27 mouse cellular contexts compared by ENCODE assay signal in the genomic region with DNA sequence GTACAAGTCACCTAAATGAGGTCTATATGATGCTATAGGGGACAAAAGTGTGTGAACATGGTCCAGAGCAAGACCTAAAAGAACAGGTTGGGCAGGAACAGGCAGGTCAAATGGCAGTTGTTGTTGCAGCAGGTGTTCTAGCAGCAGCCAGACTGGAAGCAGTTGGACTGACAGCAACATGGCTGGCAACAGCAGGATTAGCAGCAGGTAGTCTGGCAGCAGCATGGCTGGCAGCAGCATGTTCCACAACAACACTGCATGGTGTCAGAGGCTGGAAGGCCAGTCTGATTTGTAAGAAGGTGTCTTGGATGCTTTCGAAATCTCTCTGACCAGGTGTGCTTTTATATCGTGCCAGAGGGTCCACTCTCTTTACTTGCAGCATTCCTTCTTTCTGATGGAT. TPM values are rescaled to one million over a fixed set of nuclear protein-coding genes. Genes with fewer than 3 reads are reported as not detected.
"Had no signal": no experiment of that assay in that cellular context is flagged by ENCODE, and none has a peak within 500 bp of the region (broad histone marks: within the 10 kb centered on the region; RNA-seq: fewer than 3 reads in every experiment).

No protein-coding gene starts in this region.

- H3K9me3 ChIP-seq: midbrain, embryonic 10.5 days; midbrain, embryonic 12.5 days; neural tube, embryonic 13.5 days; neural tube, embryonic 15.5 days had no signal

- H3K27me3 ChIP-seq: midbrain, embryonic 12.5 days; neural tube, embryonic 13.5 days; neural tube, embryonic 15.5 days had no signal

- ATAC-seq: midbrain, embryonic 16.5 days had no signal

- H3K4me1 ChIP-seq: midbrain, embryonic 10.5 days; midbrain, embryonic 12.5 days; neural tube, embryonic 13.5 days; neural tube, embryonic 15.5 days had no signal

- H3K36me3 ChIP-seq: midbrain, embryonic 10.5 days; midbrain, embryonic 12.5 days; neural tube, embryonic 13.5 days; neural tube, embryonic 15.5 days had no signal

- DNase-seq: lung, adult 18-20 months; lung, embryonic 14.5 days; lung, postnatal 10 days; lung, postnatal 4 days; midbrain, embryonic 14.5 days; retina, postnatal 1 day; right cerebral cortex, adult 18-20 months; right cerebral cortex, postnatal 25 days; right cerebral cortex, postnatal 4 days; spleen, adult 18-20 months; thymus, adult 18-20 months; thymus, postnatal 14 days; thymus, postnatal 36 days had no signal

- H3K9ac ChIP-seq: lung, embryonic 14.5 days; midbrain, embryonic 12.5 days; neural tube, embryonic 13.5 days; neural tube, embryonic 15.5 days had no signal

- H3K4me2 ChIP-seq: lung, embryonic 14.5 days; midbrain, embryonic 12.5 days; neural tube, embryonic 13.5 days; neural tube, embryonic 15.5 days had no signal

- H3K27ac ChIP-seq: midbrain, embryonic 10.5 days; midbrain, embryonic 12.5 days; neural tube, embryonic 13.5 days; neural tube, embryonic 15.5 days had no signal

- H3K4me3 ChIP-seq: midbrain, embryonic 10.5 days; midbrain, embryonic 12.5 days; myocyte; neural tube, embryonic 13.5 days; neural tube, embryonic 15.5 days had no signal

RNA-seq across cellular contexts. Expression of a gene that starts 7.1 kb away (rescaled TPM):
- total RNA-seq: megakaryocyte-erythroid progenitor cell, adult 5-6 weeks had no signal
- polyA plus RNA-seq: liver, embryonic 16.5 days; lung, embryonic 14.5 days; lung, embryonic 16.5 days; midbrain, embryonic 10.5 days; midbrain, embryonic 12.5 days; midbrain, embryonic 14.5 days; midbrain, embryonic 16.5 days; myocyte; neural tube, embryonic 11.5 days; neural tube, embryonic 13.5 days; neural tube, embryonic 15.5 days; small intestine, adult 2 months; stomach, embryonic 14.5 days; stomach, embryonic 16.5 days; thymus, postnatal 0 days had no signal

RNA-seq across cellular contexts. Expression of a gene that starts 17.7 kb away (rescaled TPM):
- total RNA-seq: megakaryocyte-erythroid progenitor cell, adult 5-6 weeks had no signal
- polyA plus RNA-seq: liver, embryonic 16.5 days; lung, embryonic 14.5 days; lung, embryonic 16.5 days; midbrain, embryonic 10.5 days; midbrain, embryonic 12.5 days; midbrain, embryonic 14.5 days; midbrain, embryonic 16.5 days; myocyte; neural tube, embryonic 11.5 days; neural tube, embryonic 13.5 days; neural tube, embryonic 15.5 days; small intestine, adult 2 months; stomach, embryonic 14.5 days; stomach, embryonic 16.5 days; thymus, postnatal 0 days had no signal

RNA-seq across cellular contexts. Expression of a gene that starts 24.7 kb away (rescaled TPM):
- total RNA-seq: megakaryocyte-erythroid progenitor cell, adult 5-6 weeks had no signal
- polyA plus RNA-seq: liver, embryonic 16.5 days; lung, embryonic 14.5 days; lung, embryonic 16.5 days; midbrain, embryonic 10.5 days; midbrain, embryonic 12.5 days; midbrain, embryonic 14.5 days; midbrain, embryonic 16.5 days; myocyte; neural tube, embryonic 11.5 days; neural tube, embryonic 13.5 days; neural tube, embryonic 15.5 days; small intestine, adult 2 months; stomach, embryonic 14.5 days; stomach, embryonic 16.5 days; thymus, postnatal 0 days had no signal

RNA-seq across cellular contexts. Expression of a gene that starts 33.4 kb away (rescaled TPM):
- total RNA-seq: megakaryocyte-erythroid progenitor cell, adult 5-6 weeks had no signal
- polyA plus RNA-seq: liver, embryonic 16.5 days; lung, embryonic 14.5 days; lung, embryonic 16.5 days; midbrain, embryonic 10.5 days; midbrain, embryonic 12.5 days; midbrain, embryonic 14.5 days; midbrain, embryonic 16.5 days; myocyte; neural tube, embryonic 11.5 days; neural tube, embryonic 13.5 days; neural tube, embryonic 15.5 days; small intestine, adult 2 months; stomach, embryonic 14.5 days; stomach, embryonic 16.5 days; thymus, postnatal 0 days had no signal

RNA-seq across cellular contexts. Expression of a gene that starts 39.6 kb away (rescaled TPM):
- total RNA-seq: megakaryocyte-erythroid progenitor cell, adult 5-6 weeks had no signal
- polyA plus RNA-seq: liver, embryonic 16.5 days; lung, embryonic 14.5 days; lung, embryonic 16.5 days; midbrain, embryonic 10.5 days; midbrain, embryonic 12.5 days; midbrain, embryonic 14.5 days; midbrain, embryonic 16.5 days; myocyte; neural tube, embryonic 11.5 days; neural tube, embryonic 13.5 days; neural tube, embryonic 15.5 days; small intestine, adult 2 months; stomach, embryonic 14.5 days; stomach, embryonic 16.5 days; thymus, postnatal 0 days had no signal
